11 mouse cellular contexts compared by ENCODE assay signal in the genomic region with DNA sequence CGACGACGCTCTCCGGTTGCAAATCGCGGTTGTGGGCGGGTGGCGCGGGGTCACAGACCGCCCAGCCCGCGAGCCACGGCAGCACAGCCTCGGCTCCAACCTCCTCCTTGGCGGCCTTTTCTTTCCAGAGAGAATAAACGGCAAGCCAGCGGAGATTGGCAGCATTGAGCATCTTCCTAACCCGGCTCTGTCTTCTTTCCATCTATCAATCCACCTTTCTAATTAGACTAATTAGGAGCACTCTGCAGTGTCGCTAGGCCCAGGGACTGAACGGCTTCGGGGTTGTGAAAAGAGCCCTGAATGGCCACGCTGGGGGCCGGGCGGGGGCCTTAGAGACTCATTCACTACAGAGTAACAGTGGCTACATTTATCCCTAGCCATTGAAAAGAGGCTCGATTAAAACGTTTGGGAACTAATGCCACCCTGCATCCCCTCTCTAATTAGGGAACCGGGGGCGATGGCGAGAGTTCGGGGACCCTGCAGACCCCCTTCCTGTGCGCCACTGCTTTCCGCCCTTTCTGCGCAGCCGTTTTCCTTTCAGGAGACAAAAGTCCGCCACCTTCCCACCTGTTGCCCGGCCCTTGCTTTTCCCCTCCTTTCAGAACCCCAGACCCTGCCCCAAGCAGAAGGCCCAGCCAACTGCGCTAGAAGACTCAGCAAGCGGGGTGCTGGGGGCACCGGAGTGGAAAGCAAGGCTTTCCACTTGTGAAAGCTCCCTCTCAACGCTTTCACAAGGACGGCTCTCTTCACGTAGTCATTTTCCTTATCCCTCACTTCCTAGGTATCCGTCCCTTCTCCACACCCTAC. TPM values are rescaled to one million over a fixed set of nuclear protein-coding genes. Genes with fewer than 3 reads are reported as not detected.
DNase-seq lines count a peak whose midpoint lies in the region; ATAC-seq lines count a peak whose summit lies in the region.
"Had no signal": no experiment of that assay in that cellular context is flagged by ENCODE, and none has a peak within 500 bp of the region (broad histone marks: within the 10 kb centered on the region; RNA-seq: fewer than 3 reads in every experiment).

No protein-coding gene starts in this region.

- DNase-seq in forebrain, embryonic 10.5 days (ENCODE audit: extremely low spot score, low spot score), result peak; percentile 53
- no peak for DNase-seq in layer of hippocampus, adult 11-12 months (ENCODE audit: low spot score)
- DNase-seq in cerebellum, adult 9-10 months, result no peak
- no peak for DNase-seq in left cerebral cortex, postnatal 10 days (ENCODE audit: extremely low spot score in 1 of 2, low spot score in 2 of 2)
- DNase-seq: adrenal gland, adult 2 months had no signal

- peak overlapping the region; percentile 80 for H3K27ac ChIP-seq in forebrain, embryonic 10.5 days
- H3K27ac ChIP-seq in forebrain, embryonic 16.5 days (ENCODE audit: low read length), result no peak overlapping the region
- no peak overlapping the region for H3K27ac ChIP-seq in limb, embryonic 15.5 days

- ATAC-seq in forebrain, embryonic 16.5 days, result no peak
- no peak for ATAC-seq in megakaryocyte, adult 5-6 weeks (ENCODE audit: poor library complexity, severe bottlenecking)
- ATAC-seq in limb, embryonic 15.5 days (ENCODE audit: insufficient number of reproducible peaks, low FRiP score, low TSS enrichment, low read depth), result no peak

- intact Hi-C loops in left cerebral cortex, postnatal 10 days (cut with DNase I), result no loop called here

- peak overlapping the region; percentile 44 for H3K4me3 ChIP-seq in forebrain, embryonic 10.5 days
- no peak overlapping the region; the same call in 1 of the 2 replicates for H3K4me3 ChIP-seq in forebrain, embryonic 16.5 days (replicated peaks; ENCODE audit: low read length)
- H3K4me3 ChIP-seq in megakaryocyte, embryonic 14.5 days (replicated peaks), result peak overlapping the region; percentile 72
- peak overlapping the region; percentile 27 for H3K4me3 ChIP-seq in limb, embryonic 15.5 days
- H3K4me3 ChIP-seq: erythroblast, embryonic 14.5 days had no signal

- H3K9ac ChIP-seq in forebrain, embryonic 16.5 days (replicated peaks; ENCODE audit: low read depth, low read length), result no peak overlapping the region
- no peak overlapping the region for H3K9ac ChIP-seq in limb, embryonic 15.5 days

- H3K4me2 ChIP-seq in forebrain, embryonic 16.5 days (ENCODE audit: low read length), result no peak overlapping the region; the same call in 1 of the 2 replicates
- H3K4me2 ChIP-seq in limb, embryonic 15.5 days, result peak overlapping the region; percentile 42

- under 1% methylated on average over 43 of the region's 43 CpGs for WGBS in forebrain, embryonic 10.5 days
- 1% methylated on average over 43 of the region's 43 CpGs for WGBS in forebrain, embryonic 16.5 days
- WGBS in limb, embryonic 15.5 days, result 2% methylated on average over 43 of the region's 43 CpGs

- no peaks in the 10 kb centered on the region for H3K9me3 ChIP-seq in forebrain, embryonic 10.5 days
- H3K9me3 ChIP-seq in forebrain, embryonic 16.5 days (ENCODE audit: control insufficient read depth, low read length), result no peaks in the 10 kb centered on the region; the same call in 1 of the 2 replicates
- H3K9me3 ChIP-seq in megakaryocyte, embryonic 14.5 days, result peaks cover 29% of the 10 kb centered on the region
- no peaks in the 10 kb centered on the region for H3K9me3 ChIP-seq in limb, embryonic 15.5 days

- no peaks in the 10 kb centered on the region for H3K36me3 ChIP-seq in forebrain, embryonic 10.5 days (replicated peaks)
- H3K36me3 ChIP-seq in forebrain, embryonic 16.5 days (ENCODE audit: control insufficient read depth, insufficient read depth), result no peaks in the 10 kb centered on the region
- H3K36me3 ChIP-seq in megakaryocyte, embryonic 14.5 days (replicated peaks; ENCODE audit: low read length), result no peaks in the 10 kb centered on the region
- no peaks in the 10 kb centered on the region for H3K36me3 ChIP-seq in limb, embryonic 15.5 days

- peaks cover 100% of the 10 kb centered on the region for H3K27me3 ChIP-seq in forebrain, embryonic 10.5 days (ENCODE audit: poor library complexity, severe bottlenecking)
- peaks cover 76% of the 10 kb centered on the region for H3K27me3 ChIP-seq in forebrain, embryonic 16.5 days (replicated peaks; ENCODE audit: control insufficient read depth, insufficient read depth, low read length)
- peaks cover 86% of the 10 kb centered on the region for H3K27me3 ChIP-seq in megakaryocyte, embryonic 14.5 days (replicated peaks)
- H3K27me3 ChIP-seq in limb, embryonic 15.5 days, result peaks cover 78% of the 10 kb centered on the region

- peaks cover 39% of the 10 kb centered on the region for H3K4me1 ChIP-seq in forebrain, embryonic 10.5 days
- peaks cover 5% of the 10 kb centered on the region for H3K4me1 ChIP-seq in forebrain, embryonic 16.5 days (replicated peaks; ENCODE audit: control insufficient read depth, insufficient read depth, low read length)
- peaks cover 10% of the 10 kb centered on the region for H3K4me1 ChIP-seq in megakaryocyte, embryonic 14.5 days
- H3K4me1 ChIP-seq in limb, embryonic 15.5 days, result peaks cover 14% of the 10 kb centered on the region

RNA-seq across cellular contexts. Expression of a gene that starts 12.6 kb away (rescaled TPM):
- polyA plus RNA-seq in forebrain, embryonic 10.5 days (2016; fragmentation: Nextera tagmentation; extraction: Ambion mirVana), result 2.9 and 3.1 TPM in 2 replicates
- 0.46 and 0.50 TPM in 2 replicates for polyA plus RNA-seq in forebrain, embryonic 16.5 days (2015; fragmentation: Nextera tagmentation; extraction: Ambion mirVana)
- 0.02 TPM in 1 of 2 replicates, not detected in the other for polyA plus RNA-seq in megakaryocyte, embryonic 14.5 days (2012; ENCODE audit: insufficient read depth, low replicate concordance)
- not detected in 2 replicates for total RNA-seq in megakaryocyte, adult 5-6 weeks (2015)
- total RNA-seq in megakaryocyte, adult 5-6 weeks (2017), result not detected in 2 replicates
- 0.29 TPM in 2 replicates for polyA plus RNA-seq in limb, embryonic 15.5 days (2015; fragmentation: Nextera tagmentation; extraction: Ambion mirVana)
- total RNA-seq in left cerebral cortex, postnatal 10 days (2021), result 1 to 10 TPM; 1.1 to 1.6 TPM
- total RNA-seq: liver, adult 2 months had no signal
- polyA plus RNA-seq: erythroblast, embryonic 14.5 days; liver, adult 2 months had no signal

RNA-seq across cellular contexts. Expression of a gene that starts 49.9 kb away (rescaled TPM):
- polyA plus RNA-seq in forebrain, embryonic 10.5 days (2016; fragmentation: Nextera tagmentation; extraction: Ambion mirVana), result 756 and 758 TPM in 2 replicates
- 536 and 561 TPM in 2 replicates for polyA plus RNA-seq in forebrain, embryonic 16.5 days (2015; fragmentation: Nextera tagmentation; extraction: Ambion mirVana)
- polyA plus RNA-seq in megakaryocyte, embryonic 14.5 days (2012; ENCODE audit: insufficient read depth, low replicate concordance), result 63.1 and 151 TPM in 2 replicates
- total RNA-seq in megakaryocyte, adult 5-6 weeks (2015), result 843 and 873 TPM in 2 replicates
- total RNA-seq in megakaryocyte, adult 5-6 weeks (2017), result 1,331 and 1,501 TPM in 2 replicates
- polyA plus RNA-seq in limb, embryonic 15.5 days (2015; fragmentation: Nextera tagmentation; extraction: Ambion mirVana), result 590 and 660 TPM in 2 replicates
- 100 to 1,000 TPM; 219 to 230 TPM for total RNA-seq in left cerebral cortex, postnatal 10 days (2021)
